Mouse (Mus musculus): ENCODE measurements around the gene Tmem53. TPM values are rescaled to one million over a fixed set of nuclear protein-coding genes. Genes with fewer than 3 reads are reported as not detected.

Tmem53 gene
- polyA plus RNA-seq, 1 experiment from 2014 or later, result 13.5 TPM

- 22% methylated on average over 25 of the region's 25 CpGs for WGBS
- H3K27ac ChIP-seq, result peak overlapping the region; percentile 96
- peaks cover 25% of the 10 kb centered on the region for H3K36me3 ChIP-seq
- H3K4me1 ChIP-seq, result peaks cover 24% of the 10 kb centered on the region
- peak overlapping the region; percentile 43; the same call in 1 of the 2 replicates for H3K9ac ChIP-seq
- peak overlapping the region; percentile 78 for H3K4me2 ChIP-seq
- peak overlapping the region; percentile 76 for H3K4me3 ChIP-seq (replicated peaks)
- ATAC-seq (ENCODE audit: insufficient read depth, low FRiP score, low read depth), result no peak
- no peaks in the 10 kb centered on the region for H3K27me3 ChIP-seq (replicated peaks)
- no peaks in the 10 kb centered on the region for H3K9me3 ChIP-seq
Observed at GRCm38 (mm10) chr4:117288277-117288926, 36.7 kb downstream of the Tmem53 start.

- peak overlapping the region; percentile 76 for H3K4me3 ChIP-seq (replicated peaks)
- H3K9me3 ChIP-seq, result no peaks in the 10 kb centered on the region
- H3K36me3 ChIP-seq, result peaks cover 22% of the 10 kb centered on the region
- under 1% methylated on average over 58 of the region's 80 CpGs for WGBS
- no peaks in the 10 kb centered on the region for H3K27me3 ChIP-seq (replicated peaks)
- H3K27ac ChIP-seq, result peak overlapping the region; percentile 96
- peak overlapping the region; percentile 43 for H3K9ac ChIP-seq
- peak overlapping the region; percentile 78 for H3K4me2 ChIP-seq
- H3K4me1 ChIP-seq, result peaks cover 17% of the 10 kb centered on the region
- peak; percentile 93 for ATAC-seq (ENCODE audit: insufficient read depth, low FRiP score, low read depth)
Observed at GRCm38 (mm10) chr4:117288927-117289801, 37.4 kb downstream of the Tmem53 start.

- no peak for ATAC-seq (ENCODE audit: insufficient read depth, low FRiP score, low read depth)
- Histone ChIP-seq H3K27me3 (replicated peaks) (no peaks in the 10 kb centered on the region), H3K4me3 (replicated peaks) (no peak overlapping the region), H3K4me2 (no peak overlapping the region), H3K9me3 (no peaks in the 10 kb centered on the region), H3K4me1 (peaks cover 9% of the 10 kb centered on the region; the same call in 1 of the 2 replicates), H3K27ac (no peak overlapping the region), H3K9ac (no peak overlapping the region), H3K36me3 (peaks cover 7% of the 10 kb centered on the region)
- WGBS, result 80% methylated on average over 2 of the region's 2 CpGs
Observed at GRCm38 (mm10) chr4:117291696-117292095, 39.9 kb downstream of the Tmem53 start.

- WGBS, result 66% methylated on average over 19 of the region's 19 CpGs
- Histone ChIP-seq H3K9ac (no peak overlapping the region), H3K27me3 (replicated peaks) (peaks cover 4% of the 10 kb centered on the region; the same call in 1 of the 2 replicates), H3K36me3 (no peaks in the 10 kb centered on the region), H3K27ac (no peak overlapping the region), H3K9me3 (no peaks in the 10 kb centered on the region), H3K4me1 (peaks cover 3% of the 10 kb centered on the region; the same call in 1 of the 2 replicates), H3K4me3 (replicated peaks) (no peak overlapping the region), H3K4me2 (no peak overlapping the region)
- no peak for ATAC-seq (ENCODE audit: insufficient read depth, low FRiP score, low read depth)
Observed at GRCm38 (mm10) chr4:117296849-117297593, 45.3 kb downstream of the Tmem53 start.

- Histone ChIP-seq H3K27ac (no peak overlapping the region), H3K36me3 (no peaks in the 10 kb centered on the region), H3K9me3 (no peaks in the 10 kb centered on the region), H3K4me3 (replicated peaks) (no peak overlapping the region), H3K4me2 (no peak overlapping the region), H3K4me1 (peaks cover 3% of the 10 kb centered on the region; the same call in 1 of the 2 replicates), H3K27me3 (replicated peaks) (peaks cover 9% of the 10 kb centered on the region), H3K9ac (no peak overlapping the region)
- 65% methylated on average over 9 of the region's 9 CpGs for WGBS
- no peak for ATAC-seq (ENCODE audit: insufficient read depth, low FRiP score, low read depth)
Observed at GRCm38 (mm10) chr4:117297819-117298218, 46.1 kb downstream of the Tmem53 start.

GRCm38 (mm10) chr4:117299921-117300320 is 48.2 kb downstream of the Tmem53 start:
- Histone ChIP-seq H3K4me2 (no peak overlapping the region), H3K27me3 (replicated peaks) (peaks cover 30% of the 10 kb centered on the region)
- no peak for ATAC-seq (ENCODE audit: insufficient read depth, low FRiP score, low read depth)

GRCm38 (mm10) chr4:117302027-117302806 is 50.5 kb downstream of the Tmem53 start:
- ATAC-seq (ENCODE audit: insufficient read depth, low FRiP score, low read depth), result no peak
- Histone ChIP-seq H3K27ac (no peak overlapping the region; the same call in 1 of the 2 replicates), H3K36me3 (no peaks in the 10 kb centered on the region), H3K4me2 (no peak overlapping the region), H3K9ac (no peak overlapping the region), H3K9me3 (no peaks in the 10 kb centered on the region), H3K4me3 (replicated peaks) (no peak overlapping the region), H3K4me1 (peaks cover 14% of the 10 kb centered on the region), H3K27me3 (replicated peaks) (peaks cover 35% of the 10 kb centered on the region)
- 25% methylated on average over 14 of the region's 14 CpGs for WGBS

More at GRCm38 (mm10) chr4:117299921-117300320, 48.2 kb downstream of the Tmem53 start:
- no peak overlapping the region for H3K4me3 ChIP-seq (replicated peaks)
- 67% methylated on average over 10 of the region's 10 CpGs for WGBS
- no peak overlapping the region for H3K27ac ChIP-seq
- H3K9me3 ChIP-seq, result no peaks in the 10 kb centered on the region
- H3K9ac ChIP-seq, result 0 out of 2 replicates have a peak overlapping the region, but pooled peaks have one; percentile 2
- H3K4me1 ChIP-seq, result peaks cover 17% of the 10 kb centered on the region
- no peaks in the 10 kb centered on the region for H3K36me3 ChIP-seq

GRCm38 (mm10) chr4:117303581-117304238 is 52.0 kb downstream of the Tmem53 start:
- Histone ChIP-seq H3K27me3 (replicated peaks) (peaks cover 35% of the 10 kb centered on the region), H3K36me3 (no peaks in the 10 kb centered on the region), H3K9ac (no peak overlapping the region; the same call in 1 of the 2 replicates), H3K4me3 (replicated peaks) (peak overlapping the region; percentile 32), H3K27ac (no peak overlapping the region), H3K4me1 (peaks cover 14% of the 10 kb centered on the region), H3K9me3 (no peaks in the 10 kb centered on the region), H3K4me2 (peak overlapping the region; percentile 77)
- WGBS, result 17% methylated on average over 30 of the region's 30 CpGs
- ATAC-seq (ENCODE audit: insufficient read depth, low FRiP score, low read depth), result no peak

GRCm38 (mm10) chr4:117304239-117305025 is 52.7 kb downstream of the Tmem53 start:
- no peak overlapping the region; the same call in 1 of the 2 replicates for H3K9ac ChIP-seq
- no peaks in the 10 kb centered on the region for H3K9me3 ChIP-seq
- H3K4me3 ChIP-seq (replicated peaks), result peak overlapping the region; percentile 32
- no peak overlapping the region for H3K27ac ChIP-seq
- H3K4me1 ChIP-seq, result peaks cover 14% of the 10 kb centered on the region
- peaks cover 35% of the 10 kb centered on the region for H3K27me3 ChIP-seq (replicated peaks)
- 7% methylated on average over 54 of the region's 54 CpGs for WGBS
- no peak for ATAC-seq (ENCODE audit: insufficient read depth, low FRiP score, low read depth)
- peak overlapping the region; percentile 77 for H3K4me2 ChIP-seq
- H3K36me3 ChIP-seq, result no peaks in the 10 kb centered on the region

- Histone ChIP-seq H3K36me3 (no peaks in the 10 kb centered on the region), H3K27me3 (replicated peaks) (peaks cover 31% of the 10 kb centered on the region), H3K4me3 (replicated peaks) (no peak overlapping the region), H3K4me1 (peaks cover 14% of the 10 kb centered on the region), H3K9me3 (no peaks in the 10 kb centered on the region), H3K4me2 (no peak overlapping the region), H3K9ac (no peak overlapping the region), H3K27ac (no peak overlapping the region)
- WGBS, result 44% methylated on average over 6 of the region's 7 CpGs
- ATAC-seq (ENCODE audit: insufficient read depth, low FRiP score, low read depth), result no peak
Observed at GRCm38 (mm10) chr4:117305461-117305860, 53.7 kb downstream of the Tmem53 start.

Measured in stomach, embryonic 15.5 days (tissue).